Mouse (Mus musculus): ENCODE measurements at regions not wholly inside any gene's neighbourhood (a gene's known extent, or its start where the extent isn't known, plus 50 kb on each side); places are given as distances from the start of the nearest gene placed in this dataset.

- Histone ChIP-seq H3K9me3 (ENCODE audit: low read length) (no peaks in the 10 kb centered on the region), H3K27ac (ENCODE audit: low read depth, low read length) (no peak overlapping the region), H3K9ac (replicated peaks; ENCODE audit: low read length, poor library complexity, severe bottlenecking) (no peak overlapping the region), H3K4me1 (ENCODE audit: insufficient read depth, low read length) (no peaks in the 10 kb centered on the region), H3K36me3 (ENCODE audit: insufficient read depth, low read length) (no peaks in the 10 kb centered on the region), H3K27me3 (ENCODE audit: insufficient read depth, low read length) (no peaks in the 10 kb centered on the region), H3K4me3 (ENCODE audit: low read depth, low read length) (no peak overlapping the region), H3K4me2 (ENCODE audit: low read depth, low read length, poor library complexity, severe bottlenecking) (no peak overlapping the region)
- WGBS: 80% methylated on average over 2 of the region's 2 CpGs
- ATAC-seq (ENCODE audit: low FRiP score): no peak
- no peak; the same call in 1 of the 2 replicates for TF ChIP-seq CTCF (IDR thresholded peaks at IDR 0.05)
- DNase-seq (ENCODE audit: low spot score): no peak
Measured at GRCm38 (mm10) chr7:36473532-36473931, 224.4 kb upstream of the Tshz3 start.

GRCm38 (mm10) chr7:36476434-36476833 lies 221.5 kb upstream of the Tshz3 start:
- Histone ChIP-seq H3K4me2 (ENCODE audit: low read depth, low read length, poor library complexity, severe bottlenecking) (no peak overlapping the region), H3K27ac (ENCODE audit: low read depth, low read length) (no peak overlapping the region), H3K36me3 (ENCODE audit: insufficient read depth, low read length) (no peaks in the 10 kb centered on the region), H3K27me3 (ENCODE audit: insufficient read depth, low read length) (no peaks in the 10 kb centered on the region), H3K4me3 (ENCODE audit: low read depth, low read length) (no peak overlapping the region), H3K4me1 (ENCODE audit: insufficient read depth, low read length) (no peaks in the 10 kb centered on the region), H3K9me3 (ENCODE audit: low read length) (no peaks in the 10 kb centered on the region), H3K9ac (replicated peaks; ENCODE audit: low read length, poor library complexity, severe bottlenecking) (no peak overlapping the region)
- 79% methylated on average over 4 of the region's 4 CpGs for WGBS
- DNase-seq (ENCODE audit: low spot score) (no peak), ATAC-seq (ENCODE audit: low FRiP score) (no peak)
- TF ChIP-seq CTCF (IDR thresholded peaks at IDR 0.05): no peak

GRCm38 (mm10) chr7:36476851-36477644 lies 220.9 kb upstream of the Tshz3 start:
- TF ChIP-seq CTCF (IDR thresholded peaks at IDR 0.05): no peak
- WGBS: 72% methylated on average over 22 of the region's 22 CpGs
- no peak overlapping the region for H3K27ac ChIP-seq (ENCODE audit: low read depth, low read length)
- no peaks in the 10 kb centered on the region for H3K27me3 ChIP-seq (ENCODE audit: insufficient read depth, low read length)
- H3K4me1 ChIP-seq (ENCODE audit: insufficient read depth, low read length): no peaks in the 10 kb centered on the region
- no peak overlapping the region for H3K4me2 ChIP-seq (ENCODE audit: low read depth, low read length, poor library complexity, severe bottlenecking)
- no peak overlapping the region for H3K4me3 ChIP-seq (ENCODE audit: low read depth, low read length)
- ATAC-seq (ENCODE audit: low FRiP score) (no peak), DNase-seq (ENCODE audit: low spot score) (no peak)
- H3K9ac ChIP-seq (replicated peaks; ENCODE audit: low read length, poor library complexity, severe bottlenecking): no peak overlapping the region
- no peaks in the 10 kb centered on the region for H3K9me3 ChIP-seq (ENCODE audit: low read length)
- no peaks in the 10 kb centered on the region for H3K36me3 ChIP-seq (ENCODE audit: insufficient read depth, low read length)

GRCm38 (mm10) chr7:36488155-36488554 lies 209.8 kb upstream of the Tshz3 start:
- TF ChIP-seq CTCF (IDR thresholded peaks at IDR 0.05): no peak
- H3K27ac ChIP-seq (ENCODE audit: low read depth, low read length): no peak overlapping the region
- ATAC-seq (ENCODE audit: low FRiP score) (no peak), DNase-seq (ENCODE audit: low spot score) (no peak)
- H3K9me3 ChIP-seq (ENCODE audit: low read length): no peaks in the 10 kb centered on the region
- no peak overlapping the region for H3K4me2 ChIP-seq (ENCODE audit: low read depth, low read length, poor library complexity, severe bottlenecking)
- no peaks in the 10 kb centered on the region for H3K4me1 ChIP-seq (ENCODE audit: insufficient read depth, low read length)
- H3K36me3 ChIP-seq (ENCODE audit: insufficient read depth, low read length): no peaks in the 10 kb centered on the region
- H3K4me3 ChIP-seq (ENCODE audit: low read depth, low read length): no peak overlapping the region
- WGBS: 87% methylated on average over 9 of the region's 9 CpGs
- H3K27me3 ChIP-seq (ENCODE audit: insufficient read depth, low read length): no peaks in the 10 kb centered on the region
- no peak overlapping the region for H3K9ac ChIP-seq (replicated peaks; ENCODE audit: low read length, poor library complexity, severe bottlenecking)

DNA sequence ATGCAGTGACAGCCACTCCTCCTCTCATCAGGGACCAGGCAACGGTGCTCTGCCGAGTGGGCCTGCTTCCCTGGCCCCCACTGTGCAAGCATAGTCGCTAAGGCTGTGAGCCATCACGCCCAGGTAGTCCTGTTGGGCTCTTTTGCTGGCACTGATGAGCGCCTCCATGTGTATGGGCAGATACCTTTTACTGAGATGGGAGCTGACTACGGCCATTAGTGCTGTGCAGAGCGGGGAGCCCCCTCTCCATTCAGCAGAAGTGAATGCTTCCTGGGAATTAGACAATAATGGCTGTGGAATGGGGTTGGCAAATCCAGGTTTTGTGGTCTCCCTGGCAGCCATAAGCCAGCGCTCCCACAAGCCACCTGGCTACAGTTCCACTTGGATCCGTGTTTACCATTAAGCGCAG lies 206.7 kb upstream of the Tshz3 start:
- Histone ChIP-seq H3K4me1 (ENCODE audit: insufficient read depth, low read length) (no peaks in the 10 kb centered on the region), H3K36me3 (ENCODE audit: insufficient read depth, low read length) (no peaks in the 10 kb centered on the region), H3K4me3 (ENCODE audit: low read depth, low read length) (no peak overlapping the region), H3K9ac (replicated peaks; ENCODE audit: low read length, poor library complexity, severe bottlenecking) (no peak overlapping the region), H3K27me3 (ENCODE audit: insufficient read depth, low read length) (no peaks in the 10 kb centered on the region), H3K4me2 (ENCODE audit: low read depth, low read length, poor library complexity, severe bottlenecking) (no peak overlapping the region), H3K9me3 (ENCODE audit: low read length) (no peaks in the 10 kb centered on the region), H3K27ac (ENCODE audit: low read depth, low read length) (no peak overlapping the region)
- no peak for ATAC-seq (ENCODE audit: low FRiP score)
- 72% methylated on average over 10 of the region's 10 CpGs for WGBS
- peak; percentile 15 for DNase-seq (ENCODE audit: low spot score)
- no peak for TF ChIP-seq CTCF (IDR thresholded peaks at IDR 0.05)

DNA sequence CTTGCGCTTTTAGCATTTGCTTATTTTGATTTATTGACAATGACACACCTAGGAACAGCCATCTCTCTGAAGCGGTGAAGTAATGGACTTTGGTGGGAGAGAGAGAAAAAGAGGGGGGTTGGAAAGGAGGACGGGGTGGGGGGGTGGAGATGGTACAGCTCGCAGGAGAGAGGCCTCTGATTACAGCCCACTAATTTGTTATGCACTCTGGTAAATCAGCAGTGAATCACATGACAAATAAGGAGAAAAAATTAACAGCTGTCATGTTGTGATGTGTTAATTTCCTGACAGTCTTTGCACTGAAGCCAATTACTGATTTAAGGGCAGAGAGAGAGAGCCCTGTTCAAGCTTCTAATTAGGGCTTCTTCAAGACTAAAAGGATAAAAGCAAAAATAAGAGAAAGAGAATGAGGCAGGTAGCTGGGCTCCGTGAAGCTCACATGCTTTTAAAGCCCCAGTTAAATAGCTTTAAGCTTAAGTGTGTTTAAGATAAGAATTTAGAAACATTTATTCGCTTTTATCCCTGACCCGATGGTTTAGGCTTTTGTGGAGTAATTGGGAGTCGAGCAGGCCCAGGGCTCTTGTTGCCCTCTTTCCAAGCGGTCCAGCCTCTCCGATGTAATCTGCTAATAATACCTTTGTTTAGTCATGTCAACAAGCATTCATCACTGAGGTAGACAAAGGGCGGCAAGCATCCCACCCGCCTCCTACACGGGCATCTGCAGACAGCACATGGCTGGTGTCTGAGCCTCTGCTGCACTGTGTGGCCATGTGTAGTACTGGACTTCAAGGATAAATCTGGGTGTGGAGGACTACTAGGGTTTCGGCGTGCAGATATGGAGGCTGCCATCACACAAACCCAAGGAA lies 193.7 kb upstream of the Tshz3 start:
- Histone ChIP-seq H3K4me2 (ENCODE audit: low read depth, low read length, poor library complexity, severe bottlenecking) (no peak overlapping the region), H3K27ac (ENCODE audit: low read depth, low read length) (no peak overlapping the region), H3K9ac (replicated peaks; ENCODE audit: low read length, poor library complexity, severe bottlenecking) (no peak overlapping the region), H3K4me1 (ENCODE audit: insufficient read depth, low read length) (0 out of 2 replicates have a peak, but pooled peaks cover 2% of the 10 kb centered on the region), H3K27me3 (ENCODE audit: insufficient read depth, low read length) (no peaks in the 10 kb centered on the region), H3K9me3 (ENCODE audit: low read length) (no peaks in the 10 kb centered on the region), H3K4me3 (ENCODE audit: low read depth, low read length) (no peak overlapping the region), H3K36me3 (ENCODE audit: insufficient read depth, low read length) (no peaks in the 10 kb centered on the region)
- ATAC-seq (ENCODE audit: low FRiP score) (peak; percentile 75; the same call in 1 of the 2 replicates), DNase-seq (ENCODE audit: low spot score) (no peak)
- peak; percentile 31; the same call in 1 of the 2 replicates for TF ChIP-seq CTCF (IDR thresholded peaks at IDR 0.05)
- 47% methylated on average over 15 of the region's 15 CpGs for WGBS

Measured in midbrain, postnatal 0 days (tissue).